Mouse (Mus musculus): ENCODE measurements around the gene Mfsd6.

- TF ChIP-seq POLR2A (IDR thresholded peaks at IDR 0.05; ENCODE audit: control insufficient read depth, extremely low read depth, insufficient read depth, low read length, poor library complexity) (no peak), CTCF (IDR thresholded peaks at IDR 0.05; ENCODE audit: borderline replicate concordance, control insufficient read depth, extremely low read depth, insufficient read depth, low read length, poor library complexity) (no peak)
Observed at GRCm38 (mm10) chr1:52608486-52608885, 118.8 kb downstream of the Mfsd6 start.
